Mouse (Mus musculus): Measurements from ENCODE around the gene Defa17.
"Not testable (repeated sequence)": the region's sequence is repeated elsewhere in the genome, so short reads cannot be mapped to it uniquely, and the experiment has no call there.

Gene Defa17

DNA sequence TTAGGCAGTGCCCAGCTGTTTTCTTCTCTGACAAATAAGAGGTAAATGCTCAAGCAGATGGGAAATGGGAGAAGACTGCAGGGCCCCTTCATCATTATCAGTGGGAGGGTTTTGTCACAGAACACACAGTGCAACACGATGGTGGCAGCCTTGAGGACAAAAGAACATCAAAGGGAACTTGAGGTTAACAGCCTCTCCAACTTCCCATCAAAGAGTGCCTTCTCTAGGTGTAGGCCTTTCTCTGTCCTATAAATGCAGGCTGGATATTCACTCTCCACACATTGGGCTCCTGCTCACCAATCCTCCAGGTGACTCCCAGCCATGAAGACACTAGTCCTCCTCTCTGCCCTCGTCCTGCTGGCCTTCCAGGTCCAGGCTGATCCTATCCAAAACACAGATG, at the start of gene Defa17:
TSS of gene Defa17 (plus strand) at position 301 of the 400 bp plus-strand sequence.
- DNase-seq: not testable (repeated sequence)

DNA sequence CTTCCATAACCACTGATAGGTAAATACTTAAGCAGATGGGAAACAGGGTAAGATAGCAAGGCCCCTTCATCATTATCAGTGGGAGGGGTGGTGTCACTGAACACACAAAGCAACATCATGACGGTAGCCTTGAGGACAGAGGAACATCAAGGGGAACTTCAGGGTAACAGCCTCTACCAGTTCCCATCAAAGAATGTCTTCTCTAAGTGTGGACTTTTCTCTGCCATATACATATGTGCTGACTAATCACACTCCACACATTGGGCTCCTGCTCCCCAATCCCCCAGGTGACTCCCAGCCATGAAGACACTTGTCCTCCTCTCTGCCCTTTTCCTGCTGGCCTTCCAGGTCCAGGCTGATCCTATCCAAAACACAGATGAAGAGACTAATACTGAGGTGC, 37.7 kb upstream of the Defa17 start, which contains the start of gene Defa26:
TSS of gene Defa26 (plus strand) at position 301 of the 400 bp plus-strand sequence.
- DNase-seq: not testable (repeated sequence)

DNA sequence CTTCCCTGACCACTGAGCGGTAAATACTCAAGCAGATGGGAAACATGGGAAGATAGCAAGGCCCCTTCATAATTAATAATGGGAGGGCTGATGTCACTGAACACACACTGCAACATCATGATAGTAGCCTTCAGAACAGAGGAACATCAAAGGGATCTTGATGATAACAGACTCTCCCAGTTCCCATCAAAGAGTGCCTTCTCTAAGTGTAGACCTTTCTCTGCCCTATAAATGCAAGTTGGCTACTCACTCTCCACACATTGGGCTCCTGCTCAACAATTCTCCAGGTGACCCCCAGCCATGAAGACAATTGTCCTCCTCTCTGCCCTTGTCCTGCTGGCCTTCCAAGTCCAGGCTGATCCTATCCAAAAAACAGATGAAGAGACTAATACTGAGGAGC, 9.9 kb downstream of the Defa17 start, which contains the start of gene Defa34:
TSS of gene Defa34 (plus strand) at position 301 of the 400 bp plus-strand sequence.
- DNase-seq: not testable (repeated sequence)

DNA sequence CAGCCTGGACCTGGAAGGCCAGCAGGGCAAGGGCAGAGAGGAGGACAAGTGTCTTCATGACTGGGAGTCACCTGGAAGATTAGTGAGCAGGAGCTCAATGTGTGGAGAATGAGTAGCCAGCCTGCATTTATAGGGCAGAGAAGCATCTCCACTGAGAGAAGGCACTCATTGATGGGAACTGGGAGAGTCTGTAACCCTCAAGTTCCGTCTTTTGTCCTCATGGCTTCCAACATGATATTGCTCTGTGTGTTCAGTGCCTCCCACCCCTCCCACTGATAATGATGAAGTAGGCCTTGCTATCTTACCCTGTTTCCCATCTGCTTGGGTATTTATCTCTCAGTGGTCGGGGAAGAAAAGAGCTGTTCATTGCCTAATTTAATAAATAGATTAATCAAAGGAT, 48.0 kb downstream of the Defa17 start, which contains the start of gene AY761184:
TSS of gene AY761184 (minus strand) at position 101 of the 400 bp plus-strand sequence.
- DNase-seq: not testable (repeated sequence)

All from cerebellum, adult 9-11 months (tissue).